Mouse (Mus musculus): ENCODE measurements around the gene Macf1. TPM values are rescaled to one million over a fixed set of nuclear protein-coding genes. Genes with fewer than 3 reads are reported as not detected.

Macf1 gene
- polyA plus RNA-seq, 1 experiment from 2014 or later, result 108 TPM

DNA sequence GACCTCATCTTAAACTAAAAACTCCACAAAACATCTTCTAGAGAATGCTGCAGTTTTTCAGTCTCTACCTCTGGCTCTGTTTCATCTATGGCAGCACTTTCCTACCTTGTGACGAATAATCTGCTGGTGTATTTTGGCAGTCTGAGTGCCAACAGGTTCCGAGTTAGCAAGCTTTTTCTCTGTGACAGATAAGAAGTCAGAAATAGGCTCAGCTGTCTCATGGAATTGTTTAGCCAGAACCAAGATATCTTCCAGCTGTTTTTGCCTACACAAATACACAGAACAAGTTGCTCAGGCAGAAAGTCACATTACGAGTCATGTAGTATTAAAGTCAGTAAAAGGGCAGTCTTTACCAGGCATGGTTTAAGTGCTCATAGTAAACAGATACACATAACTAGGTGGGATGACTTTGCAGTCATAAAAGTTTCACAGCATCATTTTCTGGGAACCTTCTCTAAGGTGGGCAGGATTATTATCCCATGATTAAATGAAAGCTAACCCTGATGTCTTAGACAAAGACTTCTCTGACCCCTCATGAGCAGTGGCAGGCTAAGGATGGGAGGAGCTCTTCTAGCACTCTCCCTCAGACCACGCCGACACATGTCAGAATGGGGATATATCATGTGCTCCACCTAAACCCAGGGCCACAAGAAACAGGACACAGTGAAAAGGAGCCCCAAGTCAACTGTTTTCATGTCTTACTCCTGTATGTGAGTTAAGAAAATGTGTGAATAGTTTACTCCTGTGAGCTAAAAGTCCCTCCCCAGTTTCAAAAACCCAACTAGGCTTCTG is 286.3 kb downstream of the Macf1 start:
- H3K27ac ChIP-seq (ENCODE audit: low read depth, low read length), result peak overlapping the region; percentile 5; the same call in 1 of the 2 replicates

GRCm38 (mm10) chr4:123397049-123397448 is 287.1 kb downstream of the Macf1 start:
- no peak overlapping the region for H3K9ac ChIP-seq (ENCODE audit: low read depth, low read length)
- peaks cover 3% of the 10 kb centered on the region; the same call in 1 of the 2 replicates for H3K4me1 ChIP-seq (ENCODE audit: control insufficient read depth, insufficient read depth, low read length)
- H3K4me2 ChIP-seq, result no peak overlapping the region
- no peaks in the 10 kb centered on the region for H3K9me3 ChIP-seq (replicated peaks; ENCODE audit: control insufficient read depth, low read length)
- peaks cover 51% of the 10 kb centered on the region for H3K36me3 ChIP-seq (ENCODE audit: control insufficient read depth, insufficient read depth, low read length)
- no peak for ATAC-seq (replicated peaks; ENCODE audit: insufficient number of reproducible peaks, low FRiP score, low TSS enrichment)
- H3K27ac ChIP-seq (ENCODE audit: low read depth, low read length), result no peak overlapping the region
- no peak overlapping the region for H3K4me3 ChIP-seq (ENCODE audit: low read depth, low read length)
- WGBS (ENCODE audit: insufficient replicate concordance), result 96% methylated on average over 8 of the region's 8 CpGs
- no peaks in the 10 kb centered on the region for H3K27me3 ChIP-seq (ENCODE audit: control insufficient read depth, insufficient read depth, low read length)

More for the DNA sequence above, 286.3 kb downstream of the Macf1 start:
- H3K36me3 ChIP-seq (ENCODE audit: control insufficient read depth, insufficient read depth, low read length), result peaks cover 47% of the 10 kb centered on the region
- 54% methylated on average over 5 of the region's 5 CpGs for WGBS (ENCODE audit: insufficient replicate concordance)
- H3K4me3 ChIP-seq (ENCODE audit: low read depth, low read length), result no peak overlapping the region
- H3K4me1 ChIP-seq (ENCODE audit: control insufficient read depth, insufficient read depth, low read length), result peaks cover 3% of the 10 kb centered on the region; the same call in 1 of the 2 replicates
- H3K9me3 ChIP-seq (replicated peaks; ENCODE audit: control insufficient read depth, low read length), result no peaks in the 10 kb centered on the region
- no peaks in the 10 kb centered on the region for H3K27me3 ChIP-seq (ENCODE audit: control insufficient read depth, insufficient read depth, low read length)
- H3K9ac ChIP-seq (ENCODE audit: low read depth, low read length), result no peak overlapping the region
- no peak for ATAC-seq (replicated peaks; ENCODE audit: insufficient number of reproducible peaks, low FRiP score, low TSS enrichment)
- H3K4me2 ChIP-seq, result no peak overlapping the region

GRCm38 (mm10) chr4:123395435-123396000 is 288.6 kb downstream of the Macf1 start:
- Histone ChIP-seq H3K4me2 (no peak overlapping the region), H3K4me3 (ENCODE audit: low read depth, low read length) (no peak overlapping the region), H3K36me3 (ENCODE audit: control insufficient read depth, insufficient read depth, low read length) (peaks cover 47% of the 10 kb centered on the region), H3K4me1 (ENCODE audit: control insufficient read depth, insufficient read depth, low read length) (peaks cover 3% of the 10 kb centered on the region; the same call in 1 of the 2 replicates), H3K9ac (ENCODE audit: low read depth, low read length) (no peak overlapping the region), H3K27ac (ENCODE audit: low read depth, low read length) (no peak overlapping the region), H3K9me3 (replicated peaks; ENCODE audit: control insufficient read depth, low read length) (no peaks in the 10 kb centered on the region), H3K27me3 (ENCODE audit: control insufficient read depth, insufficient read depth, low read length) (no peaks in the 10 kb centered on the region)
- 96% methylated on average over 2 of the region's 2 CpGs for WGBS (ENCODE audit: insufficient replicate concordance)
- ATAC-seq (replicated peaks; ENCODE audit: insufficient number of reproducible peaks, low FRiP score, low TSS enrichment), result no peak

DNA sequence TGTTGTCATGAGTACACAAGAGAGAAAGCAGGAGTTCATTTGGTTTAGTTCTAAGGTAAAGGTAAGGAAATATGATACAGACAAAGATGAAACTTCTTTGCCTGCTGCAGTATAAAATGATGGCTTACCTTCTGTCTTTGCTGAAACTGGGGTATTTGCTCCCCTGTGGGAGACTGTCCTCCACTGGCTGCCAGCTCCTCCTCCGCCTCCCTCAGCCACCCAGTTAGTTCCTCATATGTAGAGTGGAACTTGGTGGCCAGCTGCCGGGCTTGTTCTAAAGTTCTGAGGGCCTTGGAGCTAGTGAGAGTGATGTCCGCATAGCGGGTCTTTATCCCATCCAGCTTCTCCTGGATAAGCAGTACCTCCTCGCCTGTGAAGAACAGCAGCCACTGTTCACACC is 289.3 kb downstream of the Macf1 start:
- H3K4me1 ChIP-seq (ENCODE audit: control insufficient read depth, insufficient read depth, low read length), result peaks cover 3% of the 10 kb centered on the region; the same call in 1 of the 2 replicates
- no peak for ATAC-seq (replicated peaks; ENCODE audit: insufficient number of reproducible peaks, low FRiP score, low TSS enrichment)
- no peak overlapping the region for H3K4me2 ChIP-seq
- H3K27ac ChIP-seq (ENCODE audit: low read depth, low read length), result no peak overlapping the region
- H3K36me3 ChIP-seq (ENCODE audit: control insufficient read depth, insufficient read depth, low read length), result peaks cover 51% of the 10 kb centered on the region
- H3K4me3 ChIP-seq (ENCODE audit: low read depth, low read length), result no peak overlapping the region
- no peak overlapping the region for H3K9ac ChIP-seq (ENCODE audit: low read depth, low read length)
- no peaks in the 10 kb centered on the region for H3K9me3 ChIP-seq (replicated peaks; ENCODE audit: control insufficient read depth, low read length)
- WGBS (ENCODE audit: insufficient replicate concordance), result 89% methylated on average over 5 of the region's 5 CpGs
- no peaks in the 10 kb centered on the region for H3K27me3 ChIP-seq (ENCODE audit: control insufficient read depth, insufficient read depth, low read length)

GRCm38 (mm10) chr4:123394269-123394668 is 289.9 kb downstream of the Macf1 start:
- Histone ChIP-seq H3K36me3 (ENCODE audit: control insufficient read depth, insufficient read depth, low read length) (peaks cover 50% of the 10 kb centered on the region), H3K9ac (ENCODE audit: low read depth, low read length) (no peak overlapping the region)

GRCm38 (mm10) chr4:123393004-123393403 is 291.2 kb downstream of the Macf1 start:
- Histone ChIP-seq H3K4me2 (no peak overlapping the region), H3K9ac (ENCODE audit: low read depth, low read length) (no peak overlapping the region), H3K4me1 (ENCODE audit: control insufficient read depth, insufficient read depth, low read length) (peaks cover 2% of the 10 kb centered on the region; the same call in 1 of the 2 replicates), H3K4me3 (ENCODE audit: low read depth, low read length) (no peak overlapping the region), H3K27ac (ENCODE audit: low read depth, low read length) (no peak overlapping the region), H3K36me3 (ENCODE audit: control insufficient read depth, insufficient read depth, low read length) (peaks cover 53% of the 10 kb centered on the region), H3K9me3 (replicated peaks; ENCODE audit: control insufficient read depth, low read length) (no peaks in the 10 kb centered on the region), H3K27me3 (ENCODE audit: control insufficient read depth, insufficient read depth, low read length) (no peaks in the 10 kb centered on the region)
- ATAC-seq (replicated peaks; ENCODE audit: insufficient number of reproducible peaks, low FRiP score, low TSS enrichment), result no peak
- WGBS (ENCODE audit: insufficient replicate concordance), result 87% methylated on average over 3 of the region's 3 CpGs

More at GRCm38 (mm10) chr4:123394269-123394668, 289.9 kb downstream of the Macf1 start:
- Histone ChIP-seq H3K4me1 (ENCODE audit: control insufficient read depth, insufficient read depth, low read length) (peaks cover 3% of the 10 kb centered on the region; the same call in 1 of the 2 replicates), H3K4me2 (no peak overlapping the region), H3K9me3 (replicated peaks; ENCODE audit: control insufficient read depth, low read length) (no peaks in the 10 kb centered on the region), H3K27me3 (ENCODE audit: control insufficient read depth, insufficient read depth, low read length) (no peaks in the 10 kb centered on the region), H3K4me3 (ENCODE audit: low read depth, low read length) (no peak overlapping the region), H3K27ac (ENCODE audit: low read depth, low read length) (no peak overlapping the region)
- no peak for ATAC-seq (replicated peaks; ENCODE audit: insufficient number of reproducible peaks, low FRiP score, low TSS enrichment)
- 89% methylated on average over 1 of the region's 1 CpGs for WGBS (ENCODE audit: insufficient replicate concordance)

DNA sequence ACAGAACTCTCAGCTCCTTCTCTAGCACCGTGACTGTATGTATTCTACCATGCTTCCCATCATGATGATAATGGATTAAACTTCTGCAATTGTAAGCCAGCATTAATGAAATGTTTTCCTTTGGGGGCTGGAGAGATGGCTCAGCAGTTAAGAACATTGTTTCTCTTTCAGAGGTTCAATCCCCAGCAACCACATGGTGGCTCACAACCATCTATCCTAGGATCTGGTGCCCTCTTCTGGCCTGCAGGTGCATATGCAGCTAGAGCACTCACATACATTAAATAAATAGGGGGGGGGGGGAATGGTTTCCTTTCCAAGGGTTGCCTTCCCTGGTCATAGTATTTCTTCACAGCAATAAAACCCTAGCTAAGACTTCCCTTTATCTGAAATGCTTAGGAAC is 292.0 kb downstream of the Macf1 start:
- no peaks in the 10 kb centered on the region for H3K9me3 ChIP-seq (replicated peaks; ENCODE audit: control insufficient read depth, low read length)
- no peaks in the 10 kb centered on the region for H3K4me1 ChIP-seq (ENCODE audit: control insufficient read depth, insufficient read depth, low read length)
- ATAC-seq (replicated peaks; ENCODE audit: insufficient number of reproducible peaks, low FRiP score, low TSS enrichment), result no peak
- no peak overlapping the region for H3K4me2 ChIP-seq
- H3K36me3 ChIP-seq (ENCODE audit: control insufficient read depth, insufficient read depth, low read length), result peaks cover 50% of the 10 kb centered on the region
- no peaks in the 10 kb centered on the region for H3K27me3 ChIP-seq (ENCODE audit: control insufficient read depth, insufficient read depth, low read length)
- no peak overlapping the region for H3K9ac ChIP-seq (ENCODE audit: low read depth, low read length)
- no peak overlapping the region for H3K4me3 ChIP-seq (ENCODE audit: low read depth, low read length)
- no peak overlapping the region for H3K27ac ChIP-seq (ENCODE audit: low read depth, low read length)
- WGBS (ENCODE audit: insufficient replicate concordance), result 97% methylated on average over 1 of the region's 1 CpGs

- Histone ChIP-seq H3K4me2 (no peak overlapping the region), H3K27me3 (ENCODE audit: control insufficient read depth, insufficient read depth, low read length) (no peaks in the 10 kb centered on the region), H3K27ac (ENCODE audit: low read depth, low read length) (no peak overlapping the region), H3K36me3 (ENCODE audit: control insufficient read depth, insufficient read depth, low read length) (peaks cover 51% of the 10 kb centered on the region), H3K9ac (ENCODE audit: low read depth, low read length) (no peak overlapping the region), H3K4me1 (ENCODE audit: control insufficient read depth, insufficient read depth, low read length) (no peaks in the 10 kb centered on the region), H3K9me3 (replicated peaks; ENCODE audit: control insufficient read depth, low read length) (no peaks in the 10 kb centered on the region), H3K4me3 (ENCODE audit: low read depth, low read length) (no peak overlapping the region)
- 84% methylated on average over 1 of the region's 1 CpGs for WGBS (ENCODE audit: insufficient replicate concordance)
- ATAC-seq (replicated peaks; ENCODE audit: insufficient number of reproducible peaks, low FRiP score, low TSS enrichment), result no peak
Measured at GRCm38 (mm10) chr4:123385028-123385427, 299.1 kb downstream of the Macf1 start.

Measured in heart, embryonic 11.5 days (tissue).